Mouse (Mus musculus): ENCODE data around the gene Slc22a12.

Slc22a12 gene

GRCm38 (mm10) chr19:6491538-6491937 is 51.3 kb downstream of the Slc22a12 start:
- no peak for DNase-seq

- peak; percentile 92 for DNase-seq
These were observed 53.8 kb downstream of the Slc22a12 start for GRCm38 (mm10) chr19:6489030-6489429.

All from retina, postnatal 1 day (tissue).